Mouse (Mus musculus) lung, adult 2 months (tissue): ENCODE measurements around the gene Rlim.
A peak's percentile ranks its signal among the peaks of the same experiment; 100 is the strongest.

Source experiments
- CTCF ChIP-seq: fragments of 200-500 bp; IDR thresholded peaks from 2 replicates; pipeline ENCODE4 v1.5.1; 2011; ENCODE audit warnings: mild to moderate bottlenecking, low read length, control low read depth; ENCODE audit not compliant: insufficient read depth
- POLR2A ChIP-seq: fragments of 200-500 bp; IDR thresholded peaks from 2 replicates; pipeline ENCODE4 v1.6.1; 2011; ENCODE audit warnings: low read depth, mild to moderate bottlenecking, control low read depth, low read length, borderline replicate concordance; ENCODE audit errors: extremely low read depth

DNA sequence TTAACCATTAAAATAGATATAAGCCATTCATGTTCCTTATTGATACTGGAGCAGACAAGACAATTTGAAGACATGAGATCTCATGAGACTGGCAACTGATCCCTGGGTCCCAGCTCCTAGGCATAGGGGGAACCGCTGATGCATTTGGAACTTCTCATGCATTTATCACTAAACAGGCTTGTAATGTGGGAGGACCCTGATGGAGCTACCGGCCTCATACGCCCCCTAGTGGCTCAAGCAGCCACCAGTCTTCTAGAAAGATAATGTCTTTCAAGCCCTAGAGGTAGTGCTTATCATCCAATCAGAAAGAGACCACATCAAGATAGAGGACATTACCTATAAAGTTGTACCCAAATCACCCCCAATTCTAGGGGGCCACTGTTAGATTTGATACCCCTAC is 66.3 kb downstream of the Rlim start:
- TF ChIP-seq CTCF: peak; percentile 57
- TF ChIP-seq POLR2A: no peak
